Comparison of ENCODE assay signal across 10 mouse cellular contexts in the genomic region with DNA sequence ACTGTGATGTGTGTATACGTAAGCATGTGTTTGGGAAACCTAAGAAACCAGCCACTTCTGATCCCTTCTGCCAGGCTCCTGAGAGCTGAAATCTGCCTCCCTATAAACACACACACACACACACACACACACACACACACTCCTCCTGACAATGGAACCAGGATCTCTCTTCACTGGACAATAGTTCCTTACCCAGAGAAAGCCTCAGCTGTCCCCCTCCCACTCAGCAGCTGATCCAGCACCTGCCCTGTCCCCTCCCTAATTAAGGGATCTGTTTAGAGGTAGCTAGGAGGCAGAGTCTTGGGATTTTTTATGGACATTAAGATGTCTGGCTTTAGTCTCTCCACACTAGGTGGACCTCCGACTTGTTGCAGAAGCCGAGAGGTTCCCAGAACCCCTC. TPM values are rescaled to one million over a fixed set of nuclear protein-coding genes. Genes with fewer than 3 reads are reported as not detected.
DNase-seq lines count a peak whose midpoint lies in the region; ATAC-seq lines count a peak whose summit lies in the region.
"Had no signal": no experiment of that assay in that cellular context is flagged by ENCODE, and none has a peak within 500 bp of the region (broad histone marks: within the 10 kb centered on the region; RNA-seq: fewer than 3 reads in every experiment).

No protein-coding gene starts in this region.

- H3K27me3 ChIP-seq in kidney, embryonic 16.5 days (ENCODE audit: insufficient read depth, low read length) = no peaks in the 10 kb centered on the region
- H3K27me3 ChIP-seq in embryonic facial prominence, embryonic 14.5 days (replicated peaks; ENCODE audit: control insufficient read depth, insufficient read depth, low read length) = no peaks in the 10 kb centered on the region
- H3K27me3 ChIP-seq in hindbrain, embryonic 15.5 days = peaks cover 8% of the 10 kb centered on the region; the same call in 1 of the 2 replicates
- no peaks in the 10 kb centered on the region for H3K27me3 ChIP-seq in neural tube, embryonic 12.5 days (replicated peaks)

- no peak overlapping the region for H3K27ac ChIP-seq in kidney, embryonic 16.5 days (ENCODE audit: low read length)
- H3K27ac ChIP-seq in embryonic facial prominence, embryonic 14.5 days (replicated peaks; ENCODE audit: low read depth, low read length) = peak overlapping the region; percentile 46
- no peak overlapping the region for H3K27ac ChIP-seq in hindbrain, embryonic 15.5 days (replicated peaks)
- H3K27ac ChIP-seq in neural tube, embryonic 12.5 days = no peak overlapping the region
- H3K27ac ChIP-seq: liver, embryonic 14.5 days had no signal

- peak overlapping the region; percentile 73 for H3K4me2 ChIP-seq in kidney, embryonic 16.5 days (replicated peaks; ENCODE audit: low read depth, low read length)
- H3K4me2 ChIP-seq in embryonic facial prominence, embryonic 14.5 days (ENCODE audit: low read depth, low read length) = peak overlapping the region; percentile 84
- H3K4me2 ChIP-seq in hindbrain, embryonic 15.5 days = peak overlapping the region; percentile 99
- H3K4me2 ChIP-seq in neural tube, embryonic 12.5 days (replicated peaks) = peak overlapping the region; percentile 93

- WGBS in kidney, embryonic 16.5 days = 62% methylated on average over 3 of the region's 3 CpGs
- 62% methylated on average over 3 of the region's 3 CpGs for WGBS in embryonic facial prominence, embryonic 14.5 days
- WGBS in hindbrain, embryonic 15.5 days = 52% methylated on average over 3 of the region's 3 CpGs
- 67% methylated on average over 3 of the region's 3 CpGs for WGBS in neural tube, embryonic 12.5 days

- peaks cover 42% of the 10 kb centered on the region for H3K36me3 ChIP-seq in kidney, embryonic 16.5 days (ENCODE audit: insufficient read depth, low read length)
- peaks cover 38% of the 10 kb centered on the region for H3K36me3 ChIP-seq in embryonic facial prominence, embryonic 14.5 days (ENCODE audit: control insufficient read depth, insufficient read depth, low read length)
- H3K36me3 ChIP-seq in hindbrain, embryonic 15.5 days = peaks cover 7% of the 10 kb centered on the region
- H3K36me3 ChIP-seq in neural tube, embryonic 12.5 days = peaks cover 28% of the 10 kb centered on the region

- H3K4me1 ChIP-seq in kidney, embryonic 16.5 days (ENCODE audit: insufficient read depth, low read length) = peaks cover 28% of the 10 kb centered on the region
- peaks cover 18% of the 10 kb centered on the region for H3K4me1 ChIP-seq in embryonic facial prominence, embryonic 14.5 days (ENCODE audit: control insufficient read depth, insufficient read depth, low read length)
- H3K4me1 ChIP-seq in hindbrain, embryonic 15.5 days (replicated peaks) = peaks cover 36% of the 10 kb centered on the region
- H3K4me1 ChIP-seq in neural tube, embryonic 12.5 days = peaks cover 40% of the 10 kb centered on the region

- H3K9me3 ChIP-seq in kidney, embryonic 16.5 days (ENCODE audit: low read length) = no peaks in the 10 kb centered on the region
- H3K9me3 ChIP-seq in embryonic facial prominence, embryonic 14.5 days (ENCODE audit: control insufficient read depth, low read length) = no peaks in the 10 kb centered on the region
- no peaks in the 10 kb centered on the region for H3K9me3 ChIP-seq in hindbrain, embryonic 15.5 days
- H3K9me3 ChIP-seq in neural tube, embryonic 12.5 days = no peaks in the 10 kb centered on the region

- peak overlapping the region; percentile 88; the same call in 1 of the 2 replicates for H3K4me3 ChIP-seq in kidney, embryonic 16.5 days (ENCODE audit: low read length)
- peak overlapping the region; percentile 87 for H3K4me3 ChIP-seq in embryonic facial prominence, embryonic 14.5 days (ENCODE audit: low read depth, low read length)
- no peak overlapping the region for H3K4me3 ChIP-seq in hindbrain, embryonic 15.5 days
- no peak overlapping the region for H3K4me3 ChIP-seq in neural tube, embryonic 12.5 days

- no peak for DNase-seq in kidney, adult 18-20 months
- no peak for DNase-seq in embryonic facial prominence, embryonic 14.5 days (ENCODE audit: low spot score)
- no peak for DNase-seq in frontal cortex, postnatal 14 days (ENCODE audit: low spot score in 2 of 2)
- DNase-seq in T-cell, adult 2 months (ENCODE audit: low spot score) = no peak
- DNase-seq: kidney, postnatal 10 days had no signal

- peak overlapping the region; percentile 36; the same call in 1 of the 2 replicates for H3K9ac ChIP-seq in kidney, embryonic 16.5 days (replicated peaks; ENCODE audit: low read length)
- 0 out of 2 replicates have a peak overlapping the region, but pooled peaks have one; percentile 89 for H3K9ac ChIP-seq in embryonic facial prominence, embryonic 14.5 days (ENCODE audit: low read depth, low read length)
- H3K9ac ChIP-seq in hindbrain, embryonic 15.5 days = no peak overlapping the region
- no peak overlapping the region for H3K9ac ChIP-seq in neural tube, embryonic 12.5 days
- H3K9ac ChIP-seq: liver, embryonic 14.5 days had no signal

- no peak for ATAC-seq in kidney, embryonic 16.5 days (ENCODE audit: low FRiP score, low TSS enrichment)
- ATAC-seq in embryonic facial prominence, embryonic 14.5 days (ENCODE audit: low read depth) = no peak
- no peak for ATAC-seq in hindbrain, embryonic 15.5 days (ENCODE audit: low FRiP score, low read depth)
- no peak for ATAC-seq in neural tube, embryonic 12.5 days (ENCODE audit: low FRiP score, low read depth)

RNA-seq across cellular contexts. Expression of a gene that starts 3.1 kb away (rescaled TPM):
- polyA plus RNA-seq in kidney, embryonic 16.5 days (2015; fragmentation: Nextera tagmentation; extraction: Ambion mirVana) = 44.2 and 55.6 TPM in 2 replicates
- polyA plus RNA-seq in embryonic facial prominence, embryonic 14.5 days (2014; fragmentation: Nextera tagmentation; extraction: Ambion mirVana) = 34.3 and 36.2 TPM in 2 replicates
- 17.2 and 18.2 TPM in 2 replicates for polyA plus RNA-seq in hindbrain, embryonic 15.5 days (2015; fragmentation: Nextera tagmentation; extraction: Ambion mirVana)
- polyA plus RNA-seq in neural tube, embryonic 12.5 days (2016; fragmentation: Nextera tagmentation; extraction: Ambion mirVana) = 34.9 and 37.7 TPM in 2 replicates

RNA-seq across cellular contexts. Expression of a gene that starts 16.8 kb away (rescaled TPM):
- polyA plus RNA-seq in kidney, embryonic 16.5 days (2015; fragmentation: Nextera tagmentation; extraction: Ambion mirVana) = 0.19 and 0.75 TPM in 2 replicates
- polyA plus RNA-seq in embryonic facial prominence, embryonic 14.5 days (2014; fragmentation: Nextera tagmentation; extraction: Ambion mirVana) = 1.5 and 1.7 TPM in 2 replicates
- 1.5 and 2.3 TPM in 2 replicates for polyA plus RNA-seq in hindbrain, embryonic 15.5 days (2015; fragmentation: Nextera tagmentation; extraction: Ambion mirVana)
- polyA plus RNA-seq in neural tube, embryonic 12.5 days (2016; fragmentation: Nextera tagmentation; extraction: Ambion mirVana) = 1.9 and 2.4 TPM in 2 replicates
- polyA plus RNA-seq: liver, embryonic 14.5 days had no signal

RNA-seq across cellular contexts. Expression of a gene that starts 22.1 kb away (rescaled TPM):
- polyA plus RNA-seq in kidney, embryonic 16.5 days (2015; fragmentation: Nextera tagmentation; extraction: Ambion mirVana) = 1.3 and 1.9 TPM in 2 replicates
- 3.9 and 4.0 TPM in 2 replicates for polyA plus RNA-seq in embryonic facial prominence, embryonic 14.5 days (2014; fragmentation: Nextera tagmentation; extraction: Ambion mirVana)
- 2.4 and 2.9 TPM in 2 replicates for polyA plus RNA-seq in hindbrain, embryonic 15.5 days (2015; fragmentation: Nextera tagmentation; extraction: Ambion mirVana)
- polyA plus RNA-seq in neural tube, embryonic 12.5 days (2016; fragmentation: Nextera tagmentation; extraction: Ambion mirVana) = 1.2 and 1.3 TPM in 2 replicates
- polyA plus RNA-seq: neural tube, embryonic 14.5 days had no signal

RNA-seq across cellular contexts. Expression of a gene that starts 28.6 kb away (rescaled TPM):
- polyA plus RNA-seq in kidney, embryonic 16.5 days (2015; fragmentation: Nextera tagmentation; extraction: Ambion mirVana) = 76.3 and 77.8 TPM in 2 replicates
- 60.8 and 62.0 TPM in 2 replicates for polyA plus RNA-seq in embryonic facial prominence, embryonic 14.5 days (2014; fragmentation: Nextera tagmentation; extraction: Ambion mirVana)
- polyA plus RNA-seq in hindbrain, embryonic 15.5 days (2015; fragmentation: Nextera tagmentation; extraction: Ambion mirVana) = 72.9 and 77.5 TPM in 2 replicates
- 86.0 and 89.1 TPM in 2 replicates for polyA plus RNA-seq in neural tube, embryonic 12.5 days (2016; fragmentation: Nextera tagmentation; extraction: Ambion mirVana)

RNA-seq across cellular contexts. Expression of a gene that starts 35.7 kb away (rescaled TPM):
- 82.5 and 98.0 TPM in 2 replicates for polyA plus RNA-seq in kidney, embryonic 16.5 days (2015; fragmentation: Nextera tagmentation; extraction: Ambion mirVana)
- polyA plus RNA-seq in embryonic facial prominence, embryonic 14.5 days (2014; fragmentation: Nextera tagmentation; extraction: Ambion mirVana) = 1.4 and 4.5 TPM in 2 replicates
- 29.8 and 51.4 TPM in 2 replicates for polyA plus RNA-seq in hindbrain, embryonic 15.5 days (2015; fragmentation: Nextera tagmentation; extraction: Ambion mirVana)
- 1.0 TPM in 1 of 2 replicates, not detected in the other for polyA plus RNA-seq in neural tube, embryonic 12.5 days (2016; fragmentation: Nextera tagmentation; extraction: Ambion mirVana)

Comparison
In these comparisons a context has a peak if more than half of its experiments do, and no peak if none do; other contexts are left out.
1. H3K4me3 ChIP-seq: peak in kidney, embryonic 16.5 days (single experiment) and embryonic facial prominence, embryonic 14.5 days (single experiment); none in hindbrain, embryonic 15.5 days (single experiment) and neural tube, embryonic 12.5 days (single experiment).
2. H3K9ac ChIP-seq: peak in kidney, embryonic 16.5 days (single experiment) and embryonic facial prominence, embryonic 14.5 days (single experiment); none in hindbrain, embryonic 15.5 days (single experiment) and neural tube, embryonic 12.5 days (single experiment).
3. Peak in every context shown above with its lines, with median percentiles within 50 percentile points of each other: H3K4me2 ChIP-seq.